Mouse (Mus musculus) adipocyte (in vitro differentiated cells): ENCODE results near the gene Sptan1.

Experiments
- DNase-seq: peaks from one replicate; pipeline ENCODE4 v3.0.0-alpha.2; 2016; ENCODE audit warnings: low spot score

Gene Sptan1

GRCm38 (mm10) chr2:30061215-30062166, 96.1 kb downstream of the Sptan1 start:
- DNase-seq = peak; percentile 82

- DNase-seq = peak; percentile 69
These were observed 97.1 kb downstream of the Sptan1 start for GRCm38 (mm10) chr2:30062249-30063093.

- DNase-seq = no peak
These were observed 97.9 kb downstream of the Sptan1 start for GRCm38 (mm10) chr2:30063235-30063634.

- DNase-seq = no peak
These were observed 98.4 kb downstream of the Sptan1 start for GRCm38 (mm10) chr2:30063791-30064190.

- DNase-seq = no peak
These were observed 98.9 kb downstream of the Sptan1 start for GRCm38 (mm10) chr2:30064298-30064697.

- DNase-seq = peak; percentile 87
These were observed 100.9 kb downstream of the Sptan1 start for GRCm38 (mm10) chr2:30066046-30066901.

GRCm38 (mm10) chr2:30067031-30067888, 101.9 kb downstream of the Sptan1 start:
- DNase-seq = no peak

- no peak for DNase-seq
These were observed 102.6 kb downstream of the Sptan1 start for GRCm38 (mm10) chr2:30067962-30068361.

GRCm38 (mm10) chr2:30072875-30073274, 107.5 kb downstream of the Sptan1 start:
- DNase-seq = no peak

- DNase-seq = no peak
These were observed 107.9 kb downstream of the Sptan1 start for GRCm38 (mm10) chr2:30073285-30073684.

- DNase-seq = no peak
These were observed 110.3 kb downstream of the Sptan1 start for GRCm38 (mm10) chr2:30075625-30076024.

- DNase-seq = no peak
These were observed 111.1 kb downstream of the Sptan1 start for GRCm38 (mm10) chr2:30076439-30076838.

GRCm38 (mm10) chr2:30076959-30077358, 111.6 kb downstream of the Sptan1 start:
- no peak for DNase-seq

- DNase-seq = peak; percentile 74
These were observed 112.4 kb downstream of the Sptan1 start, which contains the start of gene Pkn3 for GRCm38 (mm10) chr2:30077502-30078348. Gene Pkn3, plus strand, starts transcription at chr2:30077684.

- no peak for DNase-seq
These were observed 113.0 kb downstream of the Sptan1 start for GRCm38 (mm10) chr2:30078349-30078712.

- DNase-seq = no peak
These were observed 113.4 kb downstream of the Sptan1 start for GRCm38 (mm10) chr2:30078760-30079159.

- no peak for DNase-seq
These were observed 114.9 kb downstream of the Sptan1 start for GRCm38 (mm10) chr2:30080181-30080800.
